Mouse (Mus musculus) midbrain, embryonic 11.5 days (tissue): ENCODE data around the gene Rftn1. TPM values are rescaled to one million over a fixed set of nuclear protein-coding genes. Genes with fewer than 3 reads are reported as not detected.
A peak's percentile ranks its signal among the peaks of the same experiment; 100 is the strongest.

ENCODE experiments used
- ATAC-seq: fragments of 200-750 bp; cut with Nextera tagmentation; 2 replicates; pipeline ENCODE4 v1.8.0; 2017; ENCODE audit warnings: moderate TSS enrichment, moderate library complexity; ENCODE audit not compliant: low FRiP score
- DNase-seq: peaks from one replicate; pipeline ENCODE4 v3.0.0; 2015; ENCODE audit warnings: low spot score; ENCODE audit errors: missing footprints
- H3K27ac ChIP-seq: fragments of 300-500 bp; sonication (generic); 2 replicates; pipeline ENCODE4 v1.5.1; 2014; ENCODE audit warnings: low read depth, low read length
- H3K27me3 ChIP-seq: fragments of 300-500 bp; sonication (generic); 2 replicates; pipeline ENCODE4 v1.6.1; 2014; ENCODE audit warnings: mild to moderate bottlenecking, low read length, moderate library complexity, mixed read lengths; ENCODE audit not compliant: control insufficient read depth, insufficient read depth
- H3K36me3 ChIP-seq: fragments of 300-500 bp; sonication (generic); 2 replicates; pipeline ENCODE4 v1.6.1; 2014; ENCODE audit warnings: mild to moderate bottlenecking, low read length, moderate library complexity, mixed read lengths; ENCODE audit not compliant: control insufficient read depth, insufficient read depth
- H3K4me1 ChIP-seq: fragments of 300-500 bp; sonication (generic); 2 replicates; pipeline ENCODE4 v1.6.1; 2014; ENCODE audit warnings: low read length; ENCODE audit not compliant: control insufficient read depth, insufficient read depth
- H3K4me2 ChIP-seq: fragments of 300-500 bp; sonication (generic); 2 replicates; pipeline ENCODE4 v1.6.1; 2014; ENCODE audit warnings: mild to moderate bottlenecking, moderate library complexity
- H3K4me3 ChIP-seq: fragments of 300-500 bp; sonication (generic); 2 replicates; pipeline ENCODE4 v1.5.1; 2014; ENCODE audit warnings: low read depth, low read length
- H3K9ac ChIP-seq: fragments of 300-500 bp; sonication (generic); 2 replicates; pipeline ENCODE4 v1.6.1; 2014; ENCODE audit warnings: low read length
- H3K9me3 ChIP-seq: fragments of 300-500 bp; sonication (generic); 2 replicates; pipeline ENCODE4 v1.6.1; 2016; ENCODE audit warnings: low read length; ENCODE audit not compliant: control insufficient read depth
- WGBS: fragments of 180-500 bp; shearing (Covaris S2); extraction: QIAGEN DNeasy Blood & Tissue Kit; methylation state at CpG from one replicate; pipeline ENCODE4 v1.1.7; 2014; 5-methylcytosine and 5-hydroxymethylcytosine counted together
- polyA plus RNA-seq: library from polyadenylated mRNA; unstranded; fragments of >200 nt; fragmentation: Nextera tagmentation; extraction: Ambion mirVana; gene quantifications from 2 replicates; pipeline ENCODE4 v1.2.1, GENCODE M21; 2014

Gene Rftn1
- polyA plus RNA-seq, 1 experiment from 2014 or later, result 4.3 TPM

- Histone ChIP-seq H3K27ac (no peak overlapping the region), H3K36me3 (no peaks in the 10 kb centered on the region), H3K9ac (no peak overlapping the region), H3K4me3 (no peak overlapping the region), H3K27me3 (peaks cover 3% of the 10 kb centered on the region; the same call in 1 of the 2 replicates), H3K4me2 (no peak overlapping the region), H3K9me3 (no peaks in the 10 kb centered on the region), H3K4me1 (no peaks in the 10 kb centered on the region; the same call in 1 of the 2 replicates)
- peak; percentile 75 for DNase-seq
- no peak for ATAC-seq
- 82% methylated on average over 12 of the region's 12 CpGs for WGBS
These were observed 6.0 kb downstream of the Rftn1 start for GRCm38 (mm10) chr17:50184217-50185038.

GRCm38 (mm10) chr17:50183300-50183699 is 7.2 kb downstream of the Rftn1 start:
- Histone ChIP-seq H3K9me3 (no peaks in the 10 kb centered on the region), H3K4me2 (no peak overlapping the region), H3K27ac (no peak overlapping the region), H3K27me3 (no peaks in the 10 kb centered on the region), H3K4me1 (no peaks in the 10 kb centered on the region; the same call in 1 of the 2 replicates), H3K4me3 (no peak overlapping the region), H3K36me3 (no peaks in the 10 kb centered on the region), H3K9ac (no peak overlapping the region)
- 78% methylated on average over 4 of the region's 4 CpGs for WGBS
- ATAC-seq (no peak), DNase-seq (no peak)

DNA sequence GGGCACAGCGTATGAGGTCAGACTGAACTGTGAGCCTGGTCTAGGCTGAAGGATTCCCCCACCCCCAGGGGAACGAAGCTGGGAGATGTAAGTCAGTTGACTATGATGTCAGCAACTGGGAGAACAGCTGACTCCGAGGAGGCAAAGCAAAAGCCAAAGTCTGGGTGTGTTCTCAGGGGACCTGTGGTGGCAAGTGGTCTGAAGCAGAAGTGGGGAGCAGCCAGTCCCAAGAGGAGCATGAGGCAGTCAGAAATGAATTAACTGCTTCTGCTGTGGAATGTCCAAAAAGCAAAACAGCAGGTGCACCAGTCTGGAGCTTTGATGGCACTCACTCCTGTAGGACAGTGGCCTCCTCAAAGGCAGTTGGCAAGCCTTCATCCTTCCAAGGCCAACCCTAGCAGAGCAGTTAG is 7.9 kb downstream of the Rftn1 start:
- Histone ChIP-seq H3K36me3 (no peaks in the 10 kb centered on the region), H3K4me1 (no peaks in the 10 kb centered on the region; the same call in 1 of the 2 replicates), H3K4me2 (no peak overlapping the region), H3K9me3 (no peaks in the 10 kb centered on the region), H3K27me3 (no peaks in the 10 kb centered on the region), H3K9ac (no peak overlapping the region), H3K4me3 (no peak overlapping the region), H3K27ac (no peak overlapping the region)
- ATAC-seq (no peak), DNase-seq (peak; percentile 75)
- WGBS, result 93% methylated on average over 3 of the region's 3 CpGs

DNA sequence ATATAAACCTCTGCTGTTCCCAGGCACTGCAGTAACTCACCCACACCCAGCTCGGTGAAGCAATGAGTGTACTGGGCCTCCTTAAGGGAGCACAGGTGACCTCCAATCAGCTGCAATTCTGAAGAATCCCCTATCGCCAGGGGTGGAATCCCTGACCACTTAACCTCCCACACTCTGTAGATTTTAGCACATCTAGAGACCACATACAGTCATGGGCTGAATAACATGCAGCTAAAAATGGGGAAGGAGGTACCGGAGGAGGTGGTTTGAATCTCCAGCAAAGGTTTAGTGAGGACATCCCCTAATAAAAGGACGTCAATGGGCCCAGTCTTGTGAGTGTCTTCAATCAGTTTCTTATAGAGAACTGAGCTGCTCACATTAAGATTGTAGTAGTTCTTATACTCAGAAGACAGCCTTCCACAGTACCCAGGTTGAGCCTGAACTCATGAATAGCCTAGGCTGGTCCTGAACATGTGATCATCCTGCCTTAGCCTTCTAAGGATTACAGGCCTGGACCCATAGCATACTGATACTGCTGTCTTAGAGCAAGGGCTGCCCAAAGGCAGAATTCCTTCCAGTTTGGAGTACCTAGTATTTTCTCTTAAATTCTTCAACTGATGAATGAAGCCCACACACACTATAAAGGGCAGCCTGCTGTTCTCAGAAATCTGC is 9.4 kb downstream of the Rftn1 start:
- ATAC-seq, result no peak
- no peak overlapping the region for H3K4me3 ChIP-seq
- H3K36me3 ChIP-seq, result no peaks in the 10 kb centered on the region
- H3K9me3 ChIP-seq, result no peaks in the 10 kb centered on the region
- 91% methylated on average over 4 of the region's 4 CpGs for whole genome bisulfite sequencing
- no peak overlapping the region for H3K27ac ChIP-seq
- H3K9ac ChIP-seq, result no peak overlapping the region
- peak; percentile 47 for DNase-seq
- no peak overlapping the region for H3K4me2 ChIP-seq
- H3K4me1 ChIP-seq, result no peaks in the 10 kb centered on the region; the same call in 1 of the 2 replicates
- no peaks in the 10 kb centered on the region for H3K27me3 ChIP-seq

DNA sequence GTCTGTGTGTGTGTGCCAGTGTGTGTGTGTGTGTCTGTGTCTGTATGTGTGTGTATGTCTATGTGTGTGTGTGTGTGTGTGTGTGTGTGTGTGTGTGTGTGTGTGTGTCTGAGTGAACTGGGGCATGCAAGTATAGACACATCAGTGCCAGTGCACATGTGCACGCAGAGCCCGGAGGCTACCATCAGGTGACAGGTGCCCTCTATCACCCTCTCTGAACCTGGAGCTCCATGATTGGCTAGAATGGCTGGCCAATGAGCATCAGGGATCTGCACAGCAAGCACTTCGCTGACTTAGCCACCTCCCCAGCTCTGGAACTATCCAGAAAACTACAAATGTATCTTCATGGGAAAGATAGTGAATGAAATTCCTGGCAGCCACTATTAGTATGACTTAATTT is 16.7 kb downstream of the Rftn1 start:
- WGBS, result 92% methylated on average over 3 of the region's 3 CpGs
- Histone ChIP-seq H3K4me3 (no peak overlapping the region), H3K4me1 (no peaks in the 10 kb centered on the region), H3K9ac (no peak overlapping the region), H3K27me3 (no peaks in the 10 kb centered on the region), H3K27ac (no peak overlapping the region), H3K4me2 (no peak overlapping the region), H3K9me3 (no peaks in the 10 kb centered on the region), H3K36me3 (no peaks in the 10 kb centered on the region)
- ATAC-seq (no peak), DNase-seq (peak; percentile 66)

DNA sequence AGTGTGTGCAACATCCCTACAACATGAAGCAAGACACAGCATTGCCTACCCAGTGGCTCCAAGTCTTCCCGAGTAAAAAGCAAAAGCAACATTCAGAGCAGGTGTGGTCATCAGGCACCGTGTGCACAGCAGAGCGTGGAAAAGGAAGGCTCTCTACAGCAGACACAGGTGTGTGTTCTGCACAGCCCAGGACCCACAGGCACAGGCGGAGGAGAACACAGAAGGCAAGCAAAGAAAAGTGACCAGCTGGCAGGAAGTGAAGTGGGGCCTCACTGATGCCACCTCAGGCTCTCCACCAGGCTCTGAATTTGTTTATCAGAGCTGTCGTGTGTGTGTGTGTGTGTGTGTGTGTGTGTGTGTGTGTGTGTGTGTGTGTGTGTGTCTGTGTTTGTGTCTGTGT is 17.1 kb downstream of the Rftn1 start:
- Histone ChIP-seq H3K36me3 (no peaks in the 10 kb centered on the region), H3K4me3 (no peak overlapping the region), H3K9ac (no peak overlapping the region), H3K9me3 (no peaks in the 10 kb centered on the region), H3K4me1 (no peaks in the 10 kb centered on the region), H3K27me3 (no peaks in the 10 kb centered on the region), H3K27ac (no peak overlapping the region), H3K4me2 (no peak overlapping the region)
- DNase-seq (no peak), ATAC-seq (no peak)
- WGBS, result 94% methylated on average over 5 of the region's 5 CpGs

- WGBS, result 93% methylated on average over 6 of the region's 6 CpGs
These were observed 17.7 kb downstream of the Rftn1 start for GRCm38 (mm10) chr17:50172795-50173194.

GRCm38 (mm10) chr17:50170935-50171545 is 19.4 kb downstream of the Rftn1 start:
- no peak for ATAC-seq
- 76% methylated on average over 6 of the region's 6 CpGs for WGBS

More at GRCm38 (mm10) chr17:50172795-50173194, 17.7 kb downstream of the Rftn1 start:
- DNase-seq, result no peak
- Histone ChIP-seq H3K4me2 (no peak overlapping the region), H3K36me3 (no peaks in the 10 kb centered on the region), H3K27ac (no peak overlapping the region), H3K4me3 (no peak overlapping the region), H3K27me3 (no peaks in the 10 kb centered on the region), H3K4me1 (no peaks in the 10 kb centered on the region), H3K9me3 (no peaks in the 10 kb centered on the region), H3K9ac (no peak overlapping the region)
- ATAC-seq, result no peak

GRCm38 (mm10) chr17:50169946-50170427 is 20.5 kb downstream of the Rftn1 start:
- DNase-seq (no peak), ATAC-seq (no peak)
- Histone ChIP-seq H3K4me1 (no peaks in the 10 kb centered on the region), H3K9me3 (no peaks in the 10 kb centered on the region), H3K9ac (no peak overlapping the region), H3K27me3 (no peaks in the 10 kb centered on the region), H3K27ac (no peak overlapping the region), H3K4me3 (no peak overlapping the region), H3K4me2 (no peak overlapping the region), H3K36me3 (no peaks in the 10 kb centered on the region)
- 77% methylated on average over 7 of the region's 7 CpGs for WGBS

More at GRCm38 (mm10) chr17:50170935-50171545, 19.4 kb downstream of the Rftn1 start:
- Histone ChIP-seq H3K27me3 (no peaks in the 10 kb centered on the region), H3K9ac (no peak overlapping the region), H3K27ac (no peak overlapping the region), H3K4me2 (no peak overlapping the region), H3K4me3 (no peak overlapping the region), H3K36me3 (no peaks in the 10 kb centered on the region), H3K9me3 (no peaks in the 10 kb centered on the region), H3K4me1 (no peaks in the 10 kb centered on the region)
- DNase-seq, result no peak
